Mouse (Mus musculus) midbrain, embryonic 15.5 days (tissue): ENCODE measurements around the gene Tspan17. TPM values are rescaled to one million over a fixed set of nuclear protein-coding genes. Genes with fewer than 3 reads are reported as not detected.

Source experiments
- ATAC-seq: fragments of 200-750 bp; cut with Nextera tagmentation; replicated peaks from 2 replicates; pipeline ENCODE4 v1.8.0; 2017; ENCODE audit warnings: moderate TSS enrichment
- H3K27ac ChIP-seq: fragments of 300-500 bp; sonication (generic); 2 replicates; pipeline ENCODE4 v1.5.1; 2015; ENCODE audit warnings: mild to moderate bottlenecking, inconsistent platforms
- H3K27me3 ChIP-seq: fragments of 300-500 bp; sonication (generic); replicated peaks from 2 replicates; pipeline ENCODE4 v1.6.1; 2015; ENCODE audit warnings: inconsistent platforms
- H3K36me3 ChIP-seq: fragments of 300-500 bp; sonication (generic); replicated peaks from 2 replicates; pipeline ENCODE4 v1.6.1; 2015; ENCODE audit warnings: inconsistent platforms
- H3K4me1 ChIP-seq: fragments of 300-500 bp; sonication (generic); 2 replicates; pipeline ENCODE4 v1.6.1; 2015; ENCODE audit warnings: inconsistent platforms
- H3K4me2 ChIP-seq: fragments of 300-500 bp; sonication (generic); 2 replicates; pipeline ENCODE4 v1.6.1; 2015; ENCODE audit warnings: inconsistent platforms, mild to moderate bottlenecking, moderate library complexity
- H3K4me3 ChIP-seq: fragments of 300-500 bp; sonication (generic); 2 replicates; pipeline ENCODE4 v1.5.1; 2015; ENCODE audit warnings: mild to moderate bottlenecking, inconsistent platforms
- H3K9ac ChIP-seq: fragments of 300-500 bp; sonication (generic); 2 replicates; pipeline ENCODE4 v1.6.1; 2015; ENCODE audit warnings: mild to moderate bottlenecking, inconsistent platforms
- H3K9me3 ChIP-seq: fragments of 300-500 bp; sonication (generic); 2 replicates; pipeline ENCODE4 v1.6.1; 2016; ENCODE audit warnings: inconsistent platforms
- WGBS: fragments of 180-500 bp; shearing (Covaris S2); methylation state at CpG from one replicate; pipeline ENCODE4 v1.1.7; 2015; ENCODE audit warnings: mixed read lengths; 5-methylcytosine and 5-hydroxymethylcytosine counted together
- polyA plus RNA-seq: library from polyadenylated mRNA; unstranded; fragments of >200 nt; fragmentation: Nextera tagmentation; extraction: Ambion mirVana; gene quantifications from 2 replicates; pipeline ENCODE4 v1.2.1, GENCODE M21; 2015

The Tspan17 gene
- 49.3 and 54.0 TPM in 2 replicates for polyA plus RNA-seq

DNA sequence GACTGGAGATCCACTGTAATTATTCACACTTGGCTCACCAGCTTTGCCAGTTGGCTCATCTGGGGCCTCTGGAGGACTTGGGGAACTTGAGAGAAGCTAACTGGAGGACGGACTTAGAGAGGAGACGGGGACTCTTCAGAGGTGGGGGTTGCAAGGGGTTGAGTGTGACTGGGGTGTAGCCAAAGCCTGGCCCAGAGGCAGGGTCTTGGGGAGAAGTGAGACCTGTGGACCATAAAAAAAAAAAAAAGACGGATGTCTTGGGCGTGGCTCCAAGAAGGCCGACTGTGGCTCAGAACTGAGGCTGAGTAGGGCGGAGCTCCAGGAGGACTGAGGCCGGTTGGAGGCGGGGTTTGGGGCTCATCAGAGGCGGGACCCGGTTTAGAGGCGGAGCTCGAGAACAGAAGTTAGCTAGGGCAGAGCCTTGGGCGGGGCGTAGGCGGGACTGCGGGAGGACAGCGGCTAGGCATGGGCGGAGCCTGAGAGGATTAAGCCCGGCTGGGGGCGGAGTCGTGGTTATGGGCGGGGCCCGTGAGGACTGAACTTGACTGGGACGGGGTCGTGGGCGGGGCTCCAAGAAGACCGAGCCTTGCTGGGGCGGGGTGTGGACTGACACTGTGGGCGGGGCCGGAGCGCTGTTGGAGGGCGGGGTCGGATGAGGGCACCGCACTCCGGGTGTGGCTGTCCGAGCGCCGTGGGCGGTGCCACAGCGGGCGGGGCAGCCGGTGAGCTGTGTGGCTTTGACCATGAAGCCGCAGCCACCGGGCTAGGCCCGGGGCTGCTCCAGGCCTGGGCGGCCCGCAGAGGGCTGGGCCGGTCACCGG is at the start of gene Tspan17:
Gene Tspan17, plus strand, starts transcription at position 638 of the 821 bp plus-strand sequence.
- WGBS, result 3% methylated on average over 49 of the region's 49 CpGs
- 0 out of 2 replicates have a peak within 1 kb of the TSS, but pooled peaks have one; percentile 40 for H3K27ac ChIP-seq
- H3K9ac ChIP-seq, result peak within 1 kb of the TSS; percentile 57
- no peaks in the 10 kb centered on the region for H3K9me3 ChIP-seq
- ATAC-seq, result peak; percentile 84
- peak within 1 kb of the TSS; percentile 61 for H3K4me3 ChIP-seq
- peaks cover 20% of the 10 kb centered on the region for H3K4me1 ChIP-seq
- H3K4me2 ChIP-seq, result peak within 1 kb of the TSS; percentile 97
- H3K27me3 ChIP-seq, result peaks cover 6% of the 10 kb centered on the region
- H3K36me3 ChIP-seq, result no peaks in the 10 kb centered on the region

DNA sequence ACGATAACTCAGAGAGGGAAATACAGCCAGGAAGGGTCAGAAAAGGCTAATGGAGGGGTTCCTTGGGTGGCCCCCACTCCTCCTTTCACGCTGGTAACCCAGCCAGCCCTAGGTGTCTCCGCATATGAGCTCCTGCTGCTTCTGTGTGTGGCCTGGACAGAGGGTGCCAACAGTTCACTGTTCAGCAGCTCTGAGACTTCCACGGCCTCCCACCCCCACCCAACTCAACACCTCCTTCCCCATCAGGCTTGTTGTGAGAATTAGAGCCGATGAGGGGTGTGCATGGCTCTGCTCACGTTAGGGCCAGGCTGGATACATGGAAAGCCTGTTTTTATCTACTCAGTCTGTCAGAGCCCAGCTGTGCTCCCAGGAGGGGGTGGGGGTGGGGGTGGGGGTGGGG is 43.1 kb upstream of the Tspan17 start:
- Histone ChIP-seq H3K4me1 (peaks cover 54% of the 10 kb centered on the region), H3K27me3 (0 out of 2 replicates have a peak, but pooled peaks cover 3% of the 10 kb centered on the region), H3K9ac (no peak overlapping the region), H3K27ac (no peak overlapping the region), H3K4me3 (no peak overlapping the region), H3K36me3 (0 out of 2 replicates have a peak, but pooled peaks cover 6% of the 10 kb centered on the region), H3K9me3 (no peaks in the 10 kb centered on the region), H3K4me2 (peak overlapping the region; percentile 11)
- no peak for ATAC-seq
- 40% methylated on average over 6 of the region's 6 CpGs for WGBS

DNA sequence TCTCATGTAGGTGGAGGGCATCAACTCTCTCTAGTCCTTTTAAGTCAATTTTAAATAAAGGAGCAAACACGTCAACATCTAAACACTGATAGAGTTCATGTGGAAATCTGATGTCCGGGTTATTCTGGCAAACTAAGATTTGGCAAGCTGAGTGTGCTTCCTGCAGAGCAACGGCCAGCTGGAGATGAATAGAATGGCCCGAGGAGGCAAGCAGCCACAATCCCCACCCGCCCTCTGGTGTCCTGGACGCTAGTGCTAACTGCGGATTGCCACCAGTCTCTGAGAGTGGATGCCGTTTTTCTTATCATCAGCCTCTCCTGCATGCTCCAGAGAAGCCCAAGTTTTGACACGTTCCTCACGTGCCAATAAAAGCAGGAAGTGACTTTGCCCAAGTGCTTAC is 42.3 kb upstream of the Tspan17 start:
- Histone ChIP-seq H3K4me1 (peaks cover 50% of the 10 kb centered on the region), H3K4me2 (peak overlapping the region; percentile 74), H3K27ac (no peak overlapping the region), H3K36me3 (no peaks in the 10 kb centered on the region), H3K9me3 (no peaks in the 10 kb centered on the region), H3K27me3 (peaks cover 10% of the 10 kb centered on the region; the same call in 1 of the 2 replicates), H3K9ac (peak overlapping the region; percentile 30; the same call in 1 of the 2 replicates), H3K4me3 (peak overlapping the region; percentile 67; the same call in 1 of the 2 replicates)
- no peak for ATAC-seq
- 35% methylated on average over 10 of the region's 10 CpGs for WGBS

DNA sequence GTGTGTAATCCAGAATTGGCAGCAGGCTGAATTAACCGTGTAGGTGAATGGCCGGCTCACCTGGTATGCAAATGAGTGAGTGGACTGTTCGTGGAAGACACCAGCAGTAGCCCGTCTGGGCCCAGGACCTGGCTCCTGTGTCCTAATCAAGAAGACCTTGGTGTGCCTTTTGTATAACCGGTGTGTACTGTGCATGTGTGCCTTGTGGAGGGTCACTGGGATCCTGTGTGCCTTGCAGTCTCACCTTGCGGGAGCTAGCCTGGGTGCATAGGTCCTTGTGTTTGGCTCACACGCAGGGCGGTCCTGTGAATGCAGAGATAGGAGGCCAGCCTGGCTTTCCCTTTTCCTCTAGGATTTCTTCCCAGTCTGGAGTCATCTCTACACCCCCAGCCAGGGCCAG is 41.0 kb upstream of the Tspan17 start:
- 82% methylated on average over 8 of the region's 8 CpGs for WGBS
- H3K27ac ChIP-seq, result no peak overlapping the region; the same call in 1 of the 2 replicates
- peaks cover 59% of the 10 kb centered on the region for H3K4me1 ChIP-seq

DNA sequence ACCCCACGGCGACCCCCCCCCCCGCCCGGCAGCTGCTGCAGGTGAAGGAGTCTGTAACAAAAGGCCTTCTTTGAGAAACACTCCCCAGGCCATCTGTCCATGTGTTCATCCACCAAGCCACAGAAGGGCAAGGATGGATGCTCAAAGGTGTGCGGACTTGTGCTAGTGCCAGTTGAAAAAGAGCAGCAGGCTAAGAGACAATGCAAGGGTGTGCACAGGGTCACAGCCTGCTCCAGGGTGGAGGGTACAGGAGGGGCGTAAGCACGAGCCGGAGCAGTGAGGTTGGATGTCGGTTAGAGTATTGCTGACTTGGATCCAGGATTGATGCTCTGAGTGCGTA is 40.5 kb upstream of the Tspan17 start:
- Histone ChIP-seq H3K27ac (peak overlapping the region; percentile 93), H3K4me3 (peak overlapping the region; percentile 67), H3K9me3 (no peaks in the 10 kb centered on the region), H3K36me3 (no peaks in the 10 kb centered on the region), H3K9ac (peak overlapping the region; percentile 76), H3K4me2 (peak overlapping the region; percentile 74), H3K4me1 (peaks cover 59% of the 10 kb centered on the region), H3K27me3 (peaks cover 11% of the 10 kb centered on the region; the same call in 1 of the 2 replicates)
- WGBS, result 20% methylated on average over 10 of the region's 10 CpGs
- peak; percentile 53 for ATAC-seq

More for the DNA sequence above, 41.0 kb upstream of the Tspan17 start:
- Histone ChIP-seq H3K36me3 (no peaks in the 10 kb centered on the region), H3K4me2 (peak overlapping the region; percentile 74), H3K9me3 (no peaks in the 10 kb centered on the region), H3K9ac (peak overlapping the region; percentile 76), H3K27me3 (peaks cover 11% of the 10 kb centered on the region; the same call in 1 of the 2 replicates), H3K4me3 (peak overlapping the region; percentile 67)
- no peak for ATAC-seq

DNA sequence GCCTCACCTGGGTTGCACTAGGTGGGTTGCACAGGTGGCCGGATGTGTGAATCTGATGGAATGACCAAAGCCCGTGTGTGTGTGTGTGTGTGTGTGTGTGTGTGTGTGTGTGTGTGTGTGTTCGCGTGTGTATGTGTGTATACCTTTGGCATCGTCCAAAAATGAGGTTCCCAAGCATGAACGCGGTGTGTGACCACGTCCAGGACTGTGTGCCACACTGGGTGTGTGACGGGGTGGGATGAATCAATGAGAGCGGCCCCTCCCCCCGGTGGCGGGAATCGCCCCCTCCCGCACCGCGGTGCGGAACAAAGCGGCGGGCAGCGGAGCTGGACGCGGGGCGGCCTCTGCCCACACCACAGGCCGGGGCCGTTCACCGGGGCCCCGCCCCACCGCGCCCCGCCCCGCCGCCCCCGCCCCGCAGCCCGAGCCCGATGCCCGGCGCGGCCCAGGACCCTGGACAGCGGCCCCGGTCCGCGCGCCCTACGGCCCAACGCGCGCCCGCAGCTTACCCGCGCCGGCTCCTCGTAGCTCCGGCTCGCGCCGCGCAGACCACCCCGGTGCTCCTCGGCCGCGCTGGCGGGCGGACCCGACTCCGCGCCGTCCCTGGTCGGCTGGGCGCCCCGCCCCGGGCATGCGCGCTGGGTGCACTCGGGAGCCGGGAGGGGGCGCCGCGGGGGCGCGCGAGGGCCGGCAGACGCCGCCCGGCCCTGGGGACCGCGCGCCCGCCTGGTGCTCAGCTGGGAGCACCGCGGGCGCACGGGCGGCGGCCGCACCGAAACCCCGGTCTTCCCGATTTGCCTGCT is 39.9 kb upstream of the Tspan17 start:
- peak overlapping the region; percentile 74 for H3K4me2 ChIP-seq
- no peaks in the 10 kb centered on the region for H3K9me3 ChIP-seq
- 1% methylated on average over 48 of the region's 100 CpGs for WGBS
- H3K4me3 ChIP-seq, result peak overlapping the region; percentile 67
- peak; percentile 89 for ATAC-seq
- H3K4me1 ChIP-seq, result peaks cover 62% of the 10 kb centered on the region
- peaks cover 11% of the 10 kb centered on the region; the same call in 1 of the 2 replicates for H3K27me3 ChIP-seq
- peak overlapping the region; percentile 93 for H3K27ac ChIP-seq
- peak overlapping the region; percentile 76 for H3K9ac ChIP-seq
- H3K36me3 ChIP-seq, result no peaks in the 10 kb centered on the region

DNA sequence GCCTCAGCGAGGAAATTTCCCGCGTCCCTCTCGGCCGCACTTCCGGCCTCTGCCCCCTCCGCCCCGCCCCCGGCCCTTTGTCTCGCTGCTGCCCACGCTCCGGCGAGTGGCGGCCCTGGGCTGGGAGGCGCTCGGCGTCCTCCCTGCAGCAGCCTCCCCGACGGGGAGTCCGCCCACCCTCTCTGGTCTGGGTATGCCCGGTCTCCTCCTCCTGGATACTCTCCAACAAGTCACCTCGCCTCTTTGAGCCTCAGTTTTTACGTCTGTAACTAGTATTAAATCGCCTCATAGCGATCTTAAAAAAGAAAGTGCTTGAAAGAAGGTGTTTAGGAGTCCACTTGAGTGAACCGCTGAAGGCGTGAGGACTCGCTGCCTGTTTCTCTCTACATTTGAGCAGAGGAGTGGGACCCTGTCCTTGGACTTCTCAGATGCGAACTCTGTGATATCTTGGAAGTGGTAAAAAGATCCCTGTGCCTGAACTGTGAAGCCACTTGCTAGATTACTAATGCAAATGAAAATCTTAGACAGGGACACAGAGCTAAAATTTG is 39.2 kb upstream of the Tspan17 start, which contains the start of gene Gprin1:
Gene Gprin1, minus strand, starts transcription at position 11 of the 548 bp plus-strand sequence.
- peak within 1 kb of the TSS; percentile 93 for H3K27ac ChIP-seq
- no peaks in the 10 kb centered on the region for H3K9me3 ChIP-seq
- peaks cover 62% of the 10 kb centered on the region for H3K4me1 ChIP-seq
- peak; percentile 79 for ATAC-seq
- peak within 1 kb of the TSS; percentile 76 for H3K9ac ChIP-seq
- peak within 1 kb of the TSS; percentile 74 for H3K4me2 ChIP-seq
- H3K36me3 ChIP-seq, result no peaks in the 10 kb centered on the region
- peak within 1 kb of the TSS; percentile 67 for H3K4me3 ChIP-seq
- peaks cover 11% of the 10 kb centered on the region; the same call in 1 of the 2 replicates for H3K27me3 ChIP-seq
- WGBS, result 1% methylated on average over 29 of the region's 29 CpGs

DNA sequence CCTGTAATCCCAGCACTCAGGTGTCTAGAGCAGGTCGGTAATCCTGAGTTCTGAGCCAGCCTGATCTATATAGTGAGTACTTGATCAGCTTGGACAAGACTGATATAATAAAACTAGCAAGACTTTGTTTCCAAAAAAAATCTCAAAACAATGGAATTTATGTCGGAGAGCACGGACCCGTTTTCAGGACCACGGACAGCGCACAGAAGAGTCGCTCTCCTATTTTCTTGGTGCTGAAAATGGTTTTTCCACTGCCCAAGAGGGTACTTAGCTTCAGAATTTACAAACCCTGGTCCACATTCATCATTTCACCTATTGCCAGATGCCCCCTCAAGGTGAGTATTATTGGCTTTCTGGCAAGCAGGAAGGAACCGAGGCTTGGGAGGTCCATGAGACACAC is 38.5 kb upstream of the Tspan17 start:
- Histone ChIP-seq H3K4me2 (no peak overlapping the region), H3K36me3 (no peaks in the 10 kb centered on the region), H3K27me3 (peaks cover 11% of the 10 kb centered on the region; the same call in 1 of the 2 replicates), H3K9ac (no peak overlapping the region), H3K4me1 (peaks cover 62% of the 10 kb centered on the region), H3K27ac (no peak overlapping the region), H3K9me3 (no peaks in the 10 kb centered on the region), H3K4me3 (no peak overlapping the region)
- 8% methylated on average over 8 of the region's 8 CpGs for WGBS
- ATAC-seq, result no peak

DNA sequence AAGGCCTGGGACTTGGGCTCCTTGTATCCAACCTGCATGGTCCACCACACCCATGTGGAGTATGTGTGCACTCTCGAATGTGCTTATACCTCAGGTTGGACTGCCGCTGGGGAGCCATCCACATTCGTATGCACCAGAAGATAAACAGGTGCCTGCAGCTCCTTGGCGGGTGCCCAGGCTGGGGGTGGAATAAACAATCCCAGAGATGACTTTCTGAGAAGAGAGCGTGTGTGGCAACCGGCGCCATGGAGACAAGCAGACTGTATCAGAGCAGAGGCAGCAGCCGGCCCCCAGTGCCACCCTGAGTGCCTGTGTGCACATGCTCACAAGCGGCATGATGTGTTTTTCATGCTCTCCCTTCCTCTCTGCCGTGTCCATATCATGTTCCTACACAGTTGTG is 36.5 kb upstream of the Tspan17 start:
- H3K4me1 ChIP-seq, result peaks cover 61% of the 10 kb centered on the region
- H3K4me2 ChIP-seq, result no peak overlapping the region
- peaks cover 11% of the 10 kb centered on the region; the same call in 1 of the 2 replicates for H3K27me3 ChIP-seq
- WGBS, result 66% methylated on average over 10 of the region's 10 CpGs
- H3K27ac ChIP-seq, result no peak overlapping the region
- no peak overlapping the region for H3K9ac ChIP-seq
- no peaks in the 10 kb centered on the region for H3K9me3 ChIP-seq
- no peak for ATAC-seq
- no peak overlapping the region for H3K4me3 ChIP-seq
- no peaks in the 10 kb centered on the region for H3K36me3 ChIP-seq

DNA sequence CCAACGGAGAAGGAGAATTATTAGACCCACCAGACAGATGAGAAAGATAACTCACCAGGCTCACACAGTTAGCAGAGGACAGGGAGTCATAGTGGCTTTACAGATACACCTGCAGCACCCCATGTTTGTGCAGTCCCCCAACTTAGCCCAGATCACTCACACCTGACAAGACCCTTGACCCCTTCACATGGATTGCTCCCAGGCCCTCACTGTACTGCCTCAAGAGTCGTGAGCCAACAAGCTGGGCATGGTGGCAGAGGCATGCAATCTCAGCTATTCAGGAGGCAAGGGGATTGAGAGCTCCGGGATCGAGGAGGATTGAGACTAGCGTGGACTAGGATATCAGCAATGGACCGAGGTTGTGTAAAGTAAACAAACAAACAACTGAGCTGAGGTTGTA is 35.4 kb upstream of the Tspan17 start:
- no peak overlapping the region for H3K9ac ChIP-seq
- 60% methylated on average over 6 of the region's 6 CpGs for WGBS
- H3K4me2 ChIP-seq, result no peak overlapping the region
- H3K27ac ChIP-seq, result no peak overlapping the region
- H3K9me3 ChIP-seq, result no peaks in the 10 kb centered on the region
- peaks cover 11% of the 10 kb centered on the region; the same call in 1 of the 2 replicates for H3K27me3 ChIP-seq
- H3K4me3 ChIP-seq, result no peak overlapping the region
- H3K4me1 ChIP-seq, result peaks cover 57% of the 10 kb centered on the region
- ATAC-seq, result no peak
- H3K36me3 ChIP-seq, result no peaks in the 10 kb centered on the region

DNA sequence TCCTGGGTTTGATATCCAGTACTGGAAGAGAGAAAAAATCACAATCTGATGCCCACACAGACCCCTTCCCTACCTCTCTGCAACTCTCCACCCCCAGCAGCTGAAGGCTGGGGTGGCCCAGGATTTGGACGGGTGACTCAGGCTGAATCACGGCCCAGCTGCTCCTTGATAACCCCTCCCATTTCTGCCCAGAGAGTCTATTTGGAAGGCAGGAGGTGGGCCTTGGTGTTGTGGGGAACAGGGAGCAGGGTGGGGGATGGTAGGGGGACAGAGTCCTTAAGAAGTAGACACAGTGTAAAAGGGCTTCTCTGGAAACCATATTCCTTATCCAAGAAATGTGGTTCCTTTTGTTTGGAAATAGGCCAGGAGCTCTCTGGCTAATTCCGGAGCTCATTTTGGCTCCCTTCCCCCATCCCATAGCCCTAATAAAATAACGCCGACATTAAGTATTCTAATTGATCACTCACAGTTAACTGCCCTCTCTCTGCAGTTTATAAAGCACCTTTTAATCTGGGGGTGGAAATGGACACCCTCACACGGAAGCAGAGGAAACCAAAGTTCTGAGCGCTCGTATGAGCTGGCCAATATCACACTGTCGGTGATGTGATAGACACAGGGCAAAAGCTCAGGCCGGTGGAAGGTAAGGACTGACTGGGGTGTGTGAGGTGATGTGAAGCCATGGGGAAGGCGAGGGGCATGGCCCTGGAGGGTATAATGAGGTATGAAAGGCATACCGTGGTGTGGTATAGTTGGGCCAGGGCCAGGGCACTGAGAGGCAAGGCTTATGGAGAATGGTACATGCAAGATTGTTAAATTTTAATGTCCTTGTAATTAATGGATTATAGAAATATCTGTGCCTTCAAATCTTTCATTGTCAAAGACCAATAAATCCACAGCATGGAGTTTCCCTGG is 34.8 kb upstream of the Tspan17 start:
- Histone ChIP-seq H3K9ac (no peak overlapping the region), H3K9me3 (no peaks in the 10 kb centered on the region), H3K27ac (no peak overlapping the region), H3K4me3 (no peak overlapping the region), H3K27me3 (peaks cover 11% of the 10 kb centered on the region; the same call in 1 of the 2 replicates), H3K4me2 (no peak overlapping the region), H3K4me1 (peaks cover 64% of the 10 kb centered on the region), H3K36me3 (no peaks in the 10 kb centered on the region)
- 37% methylated on average over 12 of the region's 12 CpGs for WGBS
- ATAC-seq, result no peak
